ENCODE assay signal across 22 mouse cellular contexts in the genomic region with DNA sequence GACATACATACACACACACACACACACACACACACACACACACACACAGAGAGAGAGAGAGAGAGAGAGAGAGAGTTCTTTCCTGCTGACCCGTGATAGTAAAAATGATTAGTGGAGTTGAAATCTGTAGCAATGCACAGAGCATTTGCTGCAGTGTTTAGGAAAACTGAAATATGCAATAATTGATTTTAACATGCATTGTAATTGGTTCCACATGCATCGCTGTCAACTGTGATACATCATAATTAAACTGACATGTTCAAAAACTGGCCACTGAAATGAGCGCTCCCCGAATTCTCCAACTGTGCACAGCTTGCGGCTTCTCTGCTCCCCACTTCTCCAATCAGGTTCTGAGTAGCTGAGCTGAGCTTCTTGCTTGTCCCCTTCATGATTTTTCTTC.
"Had no signal": no experiment of that assay in that cellular context is flagged by ENCODE, and none has a peak within 500 bp of the region (broad histone marks: within the 10 kb centered on the region; RNA-seq: fewer than 3 reads in every experiment).

No protein-coding gene starts in this region.

- H3K4me1 ChIP-seq: limb, embryonic 13.5 days; liver, embryonic 13.5 days; midbrain, embryonic 10.5 days; midbrain, embryonic 13.5 days; neural tube, embryonic 13.5 days had no signal

- H3K36me3 ChIP-seq: limb, embryonic 13.5 days; liver, embryonic 13.5 days; midbrain, embryonic 10.5 days; midbrain, embryonic 13.5 days; neural tube, embryonic 13.5 days had no signal

- H3K4me2 ChIP-seq: limb, embryonic 13.5 days; liver, embryonic 13.5 days; midbrain, embryonic 13.5 days; neural tube, embryonic 13.5 days had no signal

- H3K27me3 ChIP-seq: limb, embryonic 13.5 days; liver, embryonic 13.5 days; midbrain, embryonic 13.5 days; neural tube, embryonic 13.5 days had no signal

- ATAC-seq: midbrain, embryonic 13.5 days; midbrain, embryonic 16.5 days had no signal

- H3K9ac ChIP-seq: limb, embryonic 13.5 days; liver, embryonic 13.5 days; midbrain, embryonic 13.5 days; neural tube, embryonic 13.5 days had no signal

- H3K9me3 ChIP-seq: limb, embryonic 13.5 days; liver, embryonic 13.5 days; midbrain, embryonic 10.5 days; midbrain, embryonic 13.5 days; neural tube, embryonic 13.5 days had no signal

- H3K27ac ChIP-seq: layer of hippocampus, adult 2 months; limb, embryonic 13.5 days; liver, embryonic 13.5 days; macrophage; midbrain, embryonic 10.5 days; midbrain, embryonic 13.5 days; neural tube, embryonic 13.5 days; stomach, postnatal 0 days had no signal

- DNase-seq: kidney, adult 11 months; kidney, adult 8-10 months; kidney, postnatal 14 days; kidney, postnatal 4 days; layer of hippocampus, adult 9-11 months; liver, embryonic 13.5 days; lung, adult 2 months; right cerebral cortex, adult 18-20 months; right cerebral cortex, postnatal 14 days; right cerebral cortex, postnatal 4 days; thymus, adult 2 months; thymus, postnatal 14 days; thymus, postnatal 4 days had no signal

- H3K4me3 ChIP-seq: layer of hippocampus, adult 2 months; limb, embryonic 13.5 days; liver, embryonic 13.5 days; midbrain, embryonic 10.5 days; midbrain, embryonic 13.5 days; myocyte; neural tube, embryonic 13.5 days had no signal
